Mouse (Mus musculus) heart, adult 2 months (tissue): ENCODE results near the gene Naa50. TPM values are rescaled to one million over a fixed set of nuclear protein-coding genes. Genes with fewer than 3 reads are reported as not detected.

Experiments used
- DNase-seq, 2 experiments: peaks; one replicate each; pipeline ENCODE4 v3.0.0; 2021
- H3K27ac ChIP-seq: fragments of 200-600 bp; 2 replicates; pipeline ENCODE4 v1.8.1; 2022
- H3K27me3 ChIP-seq: fragments of 200-500 bp; 2 replicates; pipeline ENCODE4 v1.6.1; 2012; ENCODE audit warnings: mild to moderate bottlenecking, low read length, inconsistent platforms, mixed read lengths; ENCODE audit not compliant: control insufficient read depth, insufficient read depth
- H3K36me3 ChIP-seq: fragments of 200-500 bp; 2 replicates; pipeline ENCODE4 v1.6.1; 2012; ENCODE audit warnings: low read length, inconsistent platforms; ENCODE audit not compliant: control insufficient read depth, insufficient read depth
- H3K4me1 ChIP-seq: fragments of 200-500 bp; 2 replicates; pipeline ENCODE4 v1.6.1; 2011; ENCODE audit warnings: low read length; ENCODE audit not compliant: control insufficient read depth, insufficient read depth
- H3K4me3 ChIP-seq: fragments of 200-600 bp; 2 replicates; pipeline ENCODE4 v1.8.1; 2022
- H3K79me2 ChIP-seq: fragments of 200-500 bp; replicated peaks from 2 replicates; pipeline ENCODE4 v1.6.1; 2012; ENCODE audit warnings: mild to moderate bottlenecking, inconsistent platforms, low read length, moderate library complexity, mixed read lengths; ENCODE audit not compliant: control insufficient read depth, insufficient read depth
- H3K9ac ChIP-seq: fragments of 200-500 bp; 2 replicates; pipeline ENCODE4 v1.6.1; 2012; ENCODE audit warnings: low read depth, mild to moderate bottlenecking, control low read depth, inconsistent platforms, low read length, mixed read lengths
- CTCF ChIP-seq: fragments of 200-600 bp; IDR thresholded peaks from 2 replicates; pipeline ENCODE4 v1.8.1; 2022; ENCODE audit warnings: antibody characterized with exemption, mild to moderate bottlenecking, moderate library complexity
- EP300 ChIP-seq: fragments of 200-500 bp; IDR thresholded peaks from 2 replicates; pipeline ENCODE4 v1.6.1; 2011; ENCODE audit warnings: low read depth, low read length, control low read depth; ENCODE audit not compliant: insufficient read depth
- POLR2A ChIP-seq: fragments of 200-500 bp; IDR thresholded peaks from 2 replicates; pipeline ENCODE4 v1.6.1; 2011; ENCODE audit warnings: mild to moderate bottlenecking, low read depth, low read length, control low read depth; ENCODE audit not compliant: insufficient read depth
- WGBS: fragments of 180-500 bp; shearing (Covaris S2); methylation state at CpG from one replicate; pipeline ENCODE4 v1.1.7; 2018; 5-methylcytosine and 5-hydroxymethylcytosine counted together
- intact Hi-C: fragments of 180-260 bp; cut with DNase I; formaldehyde crosslinking; loops from one replicate; pipeline ENCODE4 v1.15.1; 2025
- long read RNA-seq: library from polyadenylated mRNA; stranded (forward); transcript quantifications from one replicate; pipeline ENCODE4 v2.0.0, GENCODE M21; 2021
- polyA plus RNA-seq: library from polyadenylated mRNA; depleted of rRNA; stranded (reverse); fragments of >200 nt; gene quantifications from 2 replicates; pipeline ENCODE4 v1.2.3, GENCODE M21; 2012; rRNA removed
- total RNA-seq, 2 experiments: library from RNA; stranded (reverse); gene quantifications; 2 replicates each; pipeline ENCODE4 v1.2.3; 2021

Gene Naa50
- total RNA-seq (10 to 100 TPM; 57.6 to 62.1 TPM), polyA plus RNA-seq (6.6 and 13.4 TPM in 2 replicates)
- long read RNA-seq, full-length matches to known transcripts, result 46 of 56 reads
- long read RNA-seq, partial matches to known transcripts, result 0 of 56 reads
- long read RNA-seq, other reads (novel, unspliced or antisense), result 10 of 56 reads

GRCm38 (mm10) chr16:44139536-44140185, at the start of gene Naa50, which contains the start of gene Atp6v1a:
Gene Naa50 (plus strand): TSS chr16:44139830.
Gene Atp6v1a (minus strand): TSS chr16:44139705.
- Histone ChIP-seq H3K27me3 (no peaks in the 10 kb centered on the region), H3K27ac (peak within 1 kb of the TSS; percentile 98), H3K79me2 (no peaks in the 10 kb centered on the region), H3K4me3 (peak within 1 kb of the TSS; percentile 83), H3K4me1 (peaks cover 5% of the 10 kb centered on the region), H3K36me3 (peaks cover 4% of the 10 kb centered on the region), H3K9ac (peak within 1 kb of the TSS; percentile 90)
- TF ChIP-seq CTCF, result no peak
- no peak for TF ChIP-seq EP300
- peak; percentile 83 for TF ChIP-seq POLR2A
- intact Hi-C loops, result loop anchor here (2.0 to 10.0 kb wide), 4 partner anchors 33 to 247 kb away; partner anchors contain the start of gene Usf3
- peak; percentile 94 to 95 for DNase-seq
- WGBS, result under 1% methylated on average over 71 of the region's 71 CpGs

DNA sequence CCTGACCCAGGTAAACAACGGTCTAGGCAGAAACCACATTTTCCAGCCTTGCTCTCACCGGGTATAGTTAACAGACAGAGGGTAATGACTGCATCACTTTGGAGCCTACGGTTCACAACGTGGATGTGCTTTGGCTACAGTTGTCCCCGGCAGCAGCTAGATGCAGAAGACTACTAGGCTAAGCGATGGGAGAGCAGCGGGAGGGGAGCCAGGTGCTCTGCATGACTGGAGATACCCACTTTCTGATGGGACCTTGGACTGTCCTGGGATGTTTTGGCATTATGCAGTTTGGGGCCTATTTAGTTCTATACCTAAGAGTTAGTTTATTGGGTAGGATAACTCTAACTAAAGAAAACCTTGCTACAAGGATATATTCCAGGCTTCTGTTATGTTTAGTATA, 40.3 kb upstream of the Naa50 start:
- Histone ChIP-seq H3K4me1 (no peaks in the 10 kb centered on the region), H3K27ac (no peak overlapping the region), H3K4me3 (no peak overlapping the region), H3K27me3 (no peaks in the 10 kb centered on the region), H3K36me3 (no peaks in the 10 kb centered on the region), H3K9ac (no peak overlapping the region), H3K79me2 (no peaks in the 10 kb centered on the region)
- no peak for TF ChIP-seq CTCF
- no peak for TF ChIP-seq EP300
- TF ChIP-seq POLR2A, result no peak
- DNase-seq, result no peak
- 98% methylated on average over 7 of the region's 7 CpGs for WGBS
- intact Hi-C loops, result no loop called here

DNA sequence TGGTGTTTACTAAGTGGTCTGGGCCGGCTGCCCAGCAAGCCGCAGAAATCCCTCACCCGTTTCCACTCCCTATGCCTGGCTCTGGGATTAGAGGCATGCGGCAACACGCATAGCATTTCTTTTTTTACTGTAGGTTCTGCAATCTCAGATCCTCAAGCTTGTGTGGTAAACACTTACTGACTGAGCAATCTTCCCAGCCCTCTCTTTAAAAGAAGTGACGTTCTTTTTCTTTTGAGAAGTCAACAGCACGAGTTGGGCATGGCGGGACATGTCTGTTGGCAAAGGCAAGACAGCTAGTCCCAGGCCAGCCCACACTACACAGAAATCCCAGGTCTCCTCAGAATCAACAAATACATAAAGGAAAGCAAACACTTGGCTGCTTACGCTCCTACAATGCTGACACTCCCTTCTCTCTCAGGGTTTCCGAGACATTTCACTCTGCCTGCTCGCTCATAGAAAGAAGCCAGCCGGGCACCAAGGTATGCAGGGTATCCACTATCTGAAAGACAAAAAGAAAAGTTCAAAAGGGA, 38.4 kb upstream of the Naa50 start:
- no peak overlapping the region for H3K27ac ChIP-seq
- H3K36me3 ChIP-seq, result no peaks in the 10 kb centered on the region; the same call in 1 of the 2 replicates
- no peaks in the 10 kb centered on the region for H3K27me3 ChIP-seq
- H3K4me1 ChIP-seq, result no peaks in the 10 kb centered on the region
- WGBS, result 86% methylated on average over 12 of the region's 12 CpGs
- DNase-seq, result no peak
- H3K4me3 ChIP-seq, result no peak overlapping the region
- no peak overlapping the region for H3K9ac ChIP-seq
- H3K79me2 ChIP-seq, result no peaks in the 10 kb centered on the region
- TF ChIP-seq POLR2A, result no peak
- no peak for TF ChIP-seq CTCF
- intact Hi-C loops, result loop anchor here (5.0 kb wide), 1 partner anchor 41 kb away; no protein-coding TSS in a partner anchor

- Histone ChIP-seq H3K4me3 (no peak overlapping the region), H3K27me3 (no peaks in the 10 kb centered on the region), H3K79me2 (no peaks in the 10 kb centered on the region), H3K27ac (no peak overlapping the region), H3K36me3 (no peaks in the 10 kb centered on the region; the same call in 1 of the 2 replicates), H3K4me1 (no peaks in the 10 kb centered on the region), H3K9ac (no peak overlapping the region)
- peak; percentile 44 for TF ChIP-seq CTCF
- no peak for TF ChIP-seq EP300
- DNase-seq, result no peak
- WGBS, result 92% methylated on average over 2 of the region's 2 CpGs
- intact Hi-C loops, result loop anchor here (5.0 kb wide), 1 partner anchor 39 kb away; no protein-coding TSS in a partner anchor
Measured at GRCm38 (mm10) chr16:44102925-44103324, 36.7 kb upstream of the Naa50 start.

- WGBS, result 89% methylated on average over 18 of the region's 18 CpGs
- no peak overlapping the region for H3K9ac ChIP-seq
- H3K4me3 ChIP-seq, result no peak overlapping the region
- H3K4me1 ChIP-seq, result no peaks in the 10 kb centered on the region
- H3K79me2 ChIP-seq, result no peaks in the 10 kb centered on the region
- peaks cover 2% of the 10 kb centered on the region for H3K36me3 ChIP-seq
- TF ChIP-seq CTCF, result peak; percentile 28
- no peak for TF ChIP-seq POLR2A
- H3K27me3 ChIP-seq, result no peaks in the 10 kb centered on the region
- intact Hi-C loops, result loop anchor here (5.0 kb wide), 1 partner anchor 38 kb away; no protein-coding TSS in a partner anchor
- H3K27ac ChIP-seq, result no peak overlapping the region
- no peak for DNase-seq
Measured at GRCm38 (mm10) chr16:44103806-44104766, 35.5 kb upstream of the Naa50 start.
